Mouse (Mus musculus): ENCODE measurements around the gene Celf2.

DNA sequence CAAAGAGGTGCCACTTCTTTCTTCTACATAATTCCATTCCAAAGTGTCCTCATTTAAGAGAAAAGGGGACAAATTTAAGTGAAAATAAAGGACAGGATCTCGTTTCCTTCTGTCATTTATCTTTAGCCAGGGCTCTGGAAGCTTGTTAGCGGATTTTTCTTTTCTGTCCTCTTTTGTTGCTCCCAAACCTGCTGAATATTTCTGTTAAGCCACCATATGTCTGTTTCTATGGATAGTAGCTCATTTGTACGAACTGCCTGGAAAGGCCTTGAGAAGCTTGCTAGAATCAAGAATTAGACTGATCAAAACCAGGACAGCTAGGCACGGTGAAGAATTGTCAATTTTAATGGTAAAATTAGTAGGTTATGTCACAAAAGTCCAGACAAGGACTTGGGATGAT is 27.3 kb downstream of the Celf2 start:
- TF ChIP-seq CTCF (IDR thresholded peaks at IDR 0.05; ENCODE audit: extremely low read depth, insufficient read length, insufficient replicate concordance, low read depth, low read length) (no peak), POLR2A (IDR thresholded peaks at IDR 0.05; ENCODE audit: low read depth, low read length) (no peak)
